Mouse (Mus musculus): ENCODE data around the gene Msto1.
"Not testable (repeated sequence)": the region's sequence is repeated elsewhere in the genome, so short reads cannot be mapped to it uniquely, and the experiment has no call there.

Msto1 gene

GRCm38 (mm10) chr3:88904803-88905202 lies 9.0 kb downstream of the Msto1 start:
- no peak for DNase-seq

GRCm38 (mm10) chr3:88893011-88893410 lies 20.8 kb downstream of the Msto1 start:
- DNase-seq = not testable (repeated sequence)

GRCm38 (mm10) chr3:88882536-88882935 lies 31.3 kb downstream of the Msto1 start:
- not testable (repeated sequence) for DNase-seq

GRCm38 (mm10) chr3:88868449-88868848 lies 45.4 kb downstream of the Msto1 start:
- not testable (repeated sequence) for DNase-seq

GRCm38 (mm10) chr3:88867177-88867576 lies 46.6 kb downstream of the Msto1 start:
- DNase-seq = not testable (repeated sequence)

- DNase-seq = not testable (repeated sequence)
These were observed 47.1 kb downstream of the Msto1 start for GRCm38 (mm10) chr3:88866735-88867134.

- DNase-seq = no peak
These were observed 51.7 kb downstream of the Msto1 start for GRCm38 (mm10) chr3:88862129-88862528.

- peak; percentile 17 for DNase-seq
These were observed 58.0 kb downstream of the Msto1 start for GRCm38 (mm10) chr3:88855837-88856236.

Data from lung, postnatal 10 days (tissue).